Mouse (Mus musculus) embryo, embryonic 10 days (tissue): ENCODE results near the gene Myl3.

Experiments used
- DNase-seq: peaks from one replicate; pipeline ENCODE4 v3.0.0-alpha.2; 2015; ENCODE audit warnings: low spot score

The Myl3 gene

GRCm38 (mm10) chr9:110731859-110732258 lies 9.8 kb upstream of the Myl3 start:
- no peak for DNase-seq

GRCm38 (mm10) chr9:110732623-110733022 lies 9.0 kb upstream of the Myl3 start:
- DNase-seq = peak; percentile 94

GRCm38 (mm10) chr9:110733102-110733501 lies 8.6 kb upstream of the Myl3 start:
- DNase-seq = no peak

GRCm38 (mm10) chr9:110734154-110734553 lies 7.5 kb upstream of the Myl3 start:
- DNase-seq = no peak

GRCm38 (mm10) chr9:110736362-110736761 lies 5.3 kb upstream of the Myl3 start:
- no peak for DNase-seq

- DNase-seq = no peak
Measured at GRCm38 (mm10) chr9:110738054-110738453, 3.6 kb upstream of the Myl3 start.

- DNase-seq = no peak
Measured at GRCm38 (mm10) chr9:110739961-110740360, 1.7 kb upstream of the Myl3 start.

- DNase-seq = peak; percentile 70
Measured at GRCm38 (mm10) chr9:110742295-110742950, 762 bp downstream of the Myl3 start.

GRCm38 (mm10) chr9:110742951-110743455 lies 1.3 kb downstream of the Myl3 start:
- DNase-seq = peak; percentile 42

GRCm38 (mm10) chr9:110743456-110744323 lies 2.0 kb downstream of the Myl3 start:
- peak; percentile 69 for DNase-seq

GRCm38 (mm10) chr9:110745752-110746151 lies 4.1 kb downstream of the Myl3 start:
- DNase-seq = peak; percentile 61

GRCm38 (mm10) chr9:110746238-110746637 lies 4.6 kb downstream of the Myl3 start:
- peak; percentile 79 for DNase-seq

- no peak for DNase-seq
Measured at GRCm38 (mm10) chr9:110746961-110747360, 5.3 kb downstream of the Myl3 start, which contains the start of gene Pth1r. Gene Pth1r (minus strand): TSS chr9:110747145.

- DNase-seq = no peak
Measured at GRCm38 (mm10) chr9:110748451-110748850, 6.8 kb downstream of the Myl3 start.

GRCm38 (mm10) chr9:110750404-110751187 lies 8.9 kb downstream of the Myl3 start:
- no peak for DNase-seq

- DNase-seq = no peak
Measured at GRCm38 (mm10) chr9:110751412-110751811, 9.8 kb downstream of the Myl3 start.

- DNase-seq = no peak
Measured at GRCm38 (mm10) chr9:110752917-110753435, 11.3 kb downstream of the Myl3 start.

GRCm38 (mm10) chr9:110753773-110754172 lies 12.1 kb downstream of the Myl3 start:
- DNase-seq = no peak

GRCm38 (mm10) chr9:110757816-110758215 lies 16.2 kb downstream of the Myl3 start:
- DNase-seq = no peak

- DNase-seq = no peak
Measured at GRCm38 (mm10) chr9:110758605-110759004, 16.9 kb downstream of the Myl3 start.

- DNase-seq = peak; percentile 78
Measured at GRCm38 (mm10) chr9:110759265-110759664, 17.6 kb downstream of the Myl3 start.

- DNase-seq = no peak
Measured at GRCm38 (mm10) chr9:110760886-110761285, 19.2 kb downstream of the Myl3 start.
